Mouse (Mus musculus) myocyte (in vitro differentiated cells): ENCODE data around the gene Copg2.

Experiments used
- CEBPB ChIP-seq: IDR thresholded peaks from 2 replicates; pipeline ENCODE4 v1.6.1; 2011; ENCODE audit warnings: mild to moderate bottlenecking, moderate library complexity; ENCODE audit not compliant: poor library complexity, insufficient read depth, severe bottlenecking
- E2F4 ChIP-seq: IDR thresholded peaks from one replicate; pipeline ENCODE4 v1.6.1; 2011; ENCODE audit warnings: mild to moderate bottlenecking, control low read depth, moderate library complexity; ENCODE audit not compliant: insufficient read depth
- MAX ChIP-seq: IDR thresholded peaks from one replicate; pipeline ENCODE4 v1.6.1; 2011; ENCODE audit warnings: low read depth, mild to moderate bottlenecking, control low read depth
- MYOD1 ChIP-seq, 3 experiments: IDR thresholded peaks; one replicate each; pipeline ENCODE4 v1.6.1; 2011; ENCODE audit warnings: control low read depth in 2 of 3, low read depth in 2 of 3, mild to moderate bottlenecking in 2 of 3, moderate library complexity in 1 of 3; ENCODE audit not compliant: insufficient read length in 2 of 3, control insufficient read depth in 1 of 3
- MYOG ChIP-seq, 3 experiments: IDR thresholded peaks; one replicate each; pipeline ENCODE4 v1.6.1; 2011; ENCODE audit warnings: control low read depth in 2 of 3, low read depth in 2 of 3, mild to moderate bottlenecking in 2 of 3; ENCODE audit not compliant: insufficient read length in 2 of 3, control insufficient read depth in 1 of 3, insufficient read depth in 1 of 3
- POLR2A ChIP-seq: IDR thresholded peaks from one replicate; pipeline ENCODE4 v1.6.1; 2011; ENCODE audit warnings: low read depth, mild to moderate bottlenecking, control low read depth, moderate library complexity; ENCODE audit not compliant: insufficient read length
- POLR2AphosphoS2 ChIP-seq: IDR thresholded peaks from one replicate; pipeline ENCODE4 v1.6.1; 2011; ENCODE audit warnings: low read depth, control low read depth; ENCODE audit not compliant: insufficient read length
- REST ChIP-seq: IDR thresholded peaks from one replicate; pipeline ENCODE4 v1.6.1; 2011; ENCODE audit warnings: mild to moderate bottlenecking, control low read depth, moderate library complexity; ENCODE audit not compliant: insufficient read depth, insufficient read length
- SRF ChIP-seq: IDR thresholded peaks from one replicate; pipeline ENCODE4 v1.6.1; 2011; ENCODE audit warnings: low read depth; ENCODE audit not compliant: control insufficient read depth, insufficient read length
- USF1 ChIP-seq: IDR thresholded peaks from one replicate; pipeline ENCODE4 v1.6.1; 2011; ENCODE audit warnings: low read depth, mild to moderate bottlenecking, control low read depth, moderate library complexity

DNA sequence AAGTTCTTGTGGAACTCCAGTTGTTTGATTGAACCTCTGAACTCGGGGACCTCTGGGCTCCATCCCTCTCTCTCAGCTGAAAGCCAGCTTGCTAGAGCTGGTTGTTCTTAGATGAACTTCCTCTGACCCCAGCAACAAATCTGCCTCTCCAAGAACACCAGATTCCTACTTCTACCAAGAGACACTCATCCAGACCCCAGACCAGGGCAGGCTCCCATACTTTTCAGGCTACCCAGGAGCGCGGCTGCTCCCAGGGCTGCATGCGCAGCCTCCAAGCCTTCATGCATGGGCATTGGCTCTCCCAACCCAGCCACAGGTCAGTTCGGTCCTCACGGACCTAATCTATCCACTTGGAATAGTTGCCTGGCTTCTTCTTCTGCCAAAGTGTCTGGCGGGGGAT, 173.3 kb downstream of the Copg2 start, which contains the start of gene Mest:
- TF ChIP-seq POLR2A (no peak), REST (no peak), CEBPB (no peak), POLR2AphosphoS2 (no peak), E2F4 (no peak), MYOG (IDR thresholded peaks at IDR 0.05; ENCODE audit: control insufficient read depth in 1 of 3, insufficient read depth in 1 of 3, insufficient read length in 2 of 3, low read depth in 2 of 3) (no peak), SRF (no peak), MYOD1 (IDR thresholded peaks at IDR 0.05; ENCODE audit: control insufficient read depth in 1 of 3, insufficient read length in 2 of 3, low read depth in 2 of 3) (no peak), MAX (no peak), USF1 (no peak)
